Mouse (Mus musculus) kidney, embryonic 16.5 days (tissue): ENCODE measurements around the gene Ptch2. TPM values are rescaled to one million over a fixed set of nuclear protein-coding genes. Genes with fewer than 3 reads are reported as not detected.

ENCODE experiments used
- ATAC-seq: fragments of 200-750 bp; cut with Nextera tagmentation; 2 replicates; pipeline ENCODE4 v1.8.0; 2017; ENCODE audit warnings: moderate TSS enrichment; ENCODE audit not compliant: low FRiP score, low TSS enrichment
- H3K27ac ChIP-seq: fragments of 300-500 bp; sonication (generic); 2 replicates; pipeline ENCODE4 v1.5.1; 2014; ENCODE audit warnings: low read length
- H3K27me3 ChIP-seq: fragments of 300-500 bp; sonication (generic); 2 replicates; pipeline ENCODE4 v1.6.1; 2014; ENCODE audit warnings: low read length, control low read depth, mixed read lengths; ENCODE audit not compliant: insufficient read depth
- H3K36me3 ChIP-seq: fragments of 300-500 bp; sonication (generic); 2 replicates; pipeline ENCODE4 v1.6.1; 2014; ENCODE audit warnings: low read length, control low read depth, mixed read lengths; ENCODE audit not compliant: insufficient read depth
- H3K4me1 ChIP-seq: fragments of 300-500 bp; sonication (generic); 2 replicates; pipeline ENCODE4 v1.6.1; 2014; ENCODE audit warnings: low read length, control low read depth, mixed read lengths; ENCODE audit not compliant: insufficient read depth
- H3K4me2 ChIP-seq: fragments of 300-500 bp; sonication (generic); replicated peaks from 2 replicates; pipeline ENCODE4 v1.6.1; 2014; ENCODE audit warnings: low read depth, low read length
- H3K4me3 ChIP-seq: fragments of 300-500 bp; sonication (generic); 2 replicates; pipeline ENCODE4 v1.5.1; 2014; ENCODE audit warnings: mild to moderate bottlenecking, low read length
- H3K9ac ChIP-seq: fragments of 300-500 bp; sonication (generic); replicated peaks from 2 replicates; pipeline ENCODE4 v1.6.1; 2014; ENCODE audit warnings: low read length
- H3K9me3 ChIP-seq: fragments of 300-500 bp; sonication (generic); 2 replicates; pipeline ENCODE4 v1.6.1; 2016; ENCODE audit warnings: low read length, control low read depth
- WGBS: fragments of 180-500 bp; shearing (Covaris S2); extraction: QIAGEN DNeasy Blood & Tissue Kit; methylation state at CpG from one replicate; pipeline ENCODE4 v1.1.7; 2014; 5-methylcytosine and 5-hydroxymethylcytosine counted together
- polyA plus RNA-seq: library from polyadenylated mRNA; unstranded; fragments of >200 nt; fragmentation: Nextera tagmentation; extraction: Ambion mirVana; gene quantifications from 2 replicates; pipeline ENCODE4 v1.2.1, GENCODE M21; 2015

Gene Ptch2
- polyA plus RNA-seq, 1 experiment from 2014 or later, result 8.8 TPM

DNA sequence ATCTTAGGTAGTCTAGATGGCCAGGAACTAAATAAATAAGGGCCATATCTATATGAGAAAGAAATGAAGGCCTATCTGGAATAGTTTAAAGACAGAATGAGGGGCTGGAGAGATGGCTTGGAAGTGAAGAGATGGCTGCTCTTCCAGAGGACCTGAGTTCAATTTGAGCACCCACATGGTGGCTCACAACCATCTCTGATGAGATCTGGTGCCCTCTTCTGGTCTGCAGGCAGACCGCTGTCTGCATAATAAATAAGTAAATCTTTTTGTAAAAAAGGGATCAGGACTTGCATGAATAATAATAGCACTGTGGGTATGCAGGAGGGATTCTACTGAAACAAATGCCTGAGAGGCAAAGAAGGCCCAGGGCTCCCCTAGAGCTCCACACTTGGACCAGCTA lies 17.4 kb downstream of the Ptch2 start:
- Histone ChIP-seq H3K36me3 (peaks cover 38% of the 10 kb centered on the region), H3K4me1 (no peaks in the 10 kb centered on the region), H3K9me3 (no peaks in the 10 kb centered on the region), H3K27ac (no peak overlapping the region), H3K4me2 (no peak overlapping the region), H3K4me3 (no peak overlapping the region), H3K9ac (no peak overlapping the region), H3K27me3 (no peaks in the 10 kb centered on the region)
- WGBS, result 93% methylated on average over 1 of the region's 1 CpGs
- ATAC-seq, result no peak

DNA sequence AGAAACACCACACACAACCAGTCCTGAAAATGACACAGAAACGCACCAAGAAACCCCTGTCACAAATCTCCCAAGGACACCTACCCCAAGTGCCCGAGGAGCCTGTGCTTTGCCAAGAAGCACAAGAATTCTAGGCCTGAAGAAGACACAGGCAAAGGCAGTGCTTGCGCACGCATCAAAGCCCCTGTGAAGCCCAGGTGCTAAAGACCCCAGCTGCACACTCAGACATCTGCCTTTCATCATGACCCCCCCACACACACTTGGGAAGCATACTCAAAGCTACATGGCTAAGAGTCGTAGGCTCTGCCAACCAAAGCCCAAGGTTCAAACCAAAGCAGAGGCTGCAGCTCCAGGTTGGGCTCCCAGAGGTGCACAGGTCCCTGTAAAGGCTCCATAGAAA lies 19.7 kb downstream of the Ptch2 start:
- H3K4me1 ChIP-seq, result peaks cover 5% of the 10 kb centered on the region; the same call in 1 of the 2 replicates
- H3K36me3 ChIP-seq, result peaks cover 27% of the 10 kb centered on the region
- H3K27ac ChIP-seq, result no peak overlapping the region
- 87% methylated on average over 5 of the region's 5 CpGs for WGBS
- H3K27me3 ChIP-seq, result no peaks in the 10 kb centered on the region
- H3K4me2 ChIP-seq, result no peak overlapping the region
- ATAC-seq, result no peak
- no peak overlapping the region for H3K4me3 ChIP-seq
- no peaks in the 10 kb centered on the region for H3K9me3 ChIP-seq
- no peak overlapping the region for H3K9ac ChIP-seq

DNA sequence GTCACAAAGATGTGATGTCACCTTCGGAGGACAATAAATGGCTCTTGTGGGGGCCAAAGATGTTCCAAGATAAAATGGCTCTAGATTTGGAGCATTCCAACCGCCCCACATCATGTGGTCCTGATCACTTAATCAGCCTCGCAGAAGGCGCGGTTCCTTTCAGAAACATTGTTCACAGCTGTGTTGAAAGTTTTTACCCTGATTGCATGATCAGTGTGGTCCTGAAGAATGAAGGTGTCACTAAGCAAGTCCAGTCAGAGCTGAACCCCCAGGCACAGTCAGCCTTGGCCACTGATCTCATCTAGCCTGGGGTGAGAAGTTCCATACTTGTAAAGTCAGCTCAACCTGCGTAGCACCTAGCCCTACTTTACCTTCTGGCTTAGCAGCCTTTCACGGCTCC lies 22.1 kb downstream of the Ptch2 start:
- H3K9me3 ChIP-seq, result no peaks in the 10 kb centered on the region
- no peak for ATAC-seq
- H3K4me2 ChIP-seq, result no peak overlapping the region
- H3K27ac ChIP-seq, result no peak overlapping the region
- H3K27me3 ChIP-seq, result no peaks in the 10 kb centered on the region
- peaks cover 9% of the 10 kb centered on the region; the same call in 1 of the 2 replicates for H3K4me1 ChIP-seq
- peaks cover 14% of the 10 kb centered on the region; the same call in 1 of the 2 replicates for H3K36me3 ChIP-seq
- H3K9ac ChIP-seq, result no peak overlapping the region
- 94% methylated on average over 7 of the region's 7 CpGs for WGBS
- no peak overlapping the region for H3K4me3 ChIP-seq

DNA sequence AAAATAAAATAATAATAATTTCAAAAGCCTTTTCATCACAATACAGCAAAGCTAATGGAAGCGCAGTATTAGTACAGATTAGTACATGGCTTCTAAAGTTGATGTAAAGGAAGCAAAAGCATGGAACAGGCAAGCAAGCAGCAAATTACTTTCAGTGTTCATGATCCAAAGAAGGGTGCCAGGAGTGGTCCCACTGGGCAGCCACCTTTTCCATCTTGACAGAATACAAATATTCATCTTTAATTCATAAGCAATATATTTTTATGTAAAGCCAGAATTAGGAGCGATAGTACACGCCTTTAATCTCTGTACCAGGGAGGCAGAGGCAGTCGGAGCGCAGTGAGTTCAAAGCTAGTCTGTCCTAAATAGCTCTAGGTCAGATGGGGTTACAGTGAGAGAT lies 23.8 kb downstream of the Ptch2 start:
- Histone ChIP-seq H3K4me3 (peak overlapping the region; percentile 74), H3K4me2 (peak overlapping the region; percentile 100), H3K27me3 (no peaks in the 10 kb centered on the region), H3K27ac (peak overlapping the region; percentile 95), H3K4me1 (peaks cover 13% of the 10 kb centered on the region), H3K9ac (peak overlapping the region; percentile 79), H3K9me3 (no peaks in the 10 kb centered on the region), H3K36me3 (peaks cover 4% of the 10 kb centered on the region; the same call in 1 of the 2 replicates)
- 78% methylated on average over 5 of the region's 5 CpGs for WGBS
- no peak for ATAC-seq

DNA sequence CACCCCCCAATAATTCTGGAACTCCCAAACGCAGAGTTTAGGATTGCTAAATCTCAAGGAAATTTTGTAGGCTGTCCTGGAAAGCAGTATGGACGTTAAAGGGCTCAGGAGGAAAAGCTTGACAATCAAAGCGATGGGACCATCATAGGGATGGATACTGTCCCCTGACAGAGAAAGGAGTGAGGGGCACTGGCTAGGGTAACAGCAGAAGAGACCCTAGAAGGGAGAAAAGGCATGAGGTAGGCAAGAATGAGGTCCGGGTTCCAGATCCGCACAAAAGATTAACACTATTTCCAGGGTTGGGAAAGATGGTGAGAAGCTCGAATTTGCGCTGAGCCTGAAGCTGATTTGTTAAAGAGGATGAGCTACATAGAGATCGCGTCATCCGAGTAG lies 24.2 kb downstream of the Ptch2 start:
- H3K27me3 ChIP-seq, result no peaks in the 10 kb centered on the region
- peak overlapping the region; percentile 100 for H3K4me2 ChIP-seq
- 4% methylated on average over 10 of the region's 10 CpGs for WGBS
- H3K27ac ChIP-seq, result peak overlapping the region; percentile 95
- ATAC-seq, result 0 out of 2 replicates have a peak, but pooled peaks have one; percentile 1
- no peaks in the 10 kb centered on the region for H3K9me3 ChIP-seq
- H3K36me3 ChIP-seq, result 0 out of 2 replicates have a peak, but pooled peaks cover under 1% of the 10 kb centered on the region
- peaks cover 18% of the 10 kb centered on the region for H3K4me1 ChIP-seq
- peak overlapping the region; percentile 74 for H3K4me3 ChIP-seq
- H3K9ac ChIP-seq, result peak overlapping the region; percentile 79

DNA sequence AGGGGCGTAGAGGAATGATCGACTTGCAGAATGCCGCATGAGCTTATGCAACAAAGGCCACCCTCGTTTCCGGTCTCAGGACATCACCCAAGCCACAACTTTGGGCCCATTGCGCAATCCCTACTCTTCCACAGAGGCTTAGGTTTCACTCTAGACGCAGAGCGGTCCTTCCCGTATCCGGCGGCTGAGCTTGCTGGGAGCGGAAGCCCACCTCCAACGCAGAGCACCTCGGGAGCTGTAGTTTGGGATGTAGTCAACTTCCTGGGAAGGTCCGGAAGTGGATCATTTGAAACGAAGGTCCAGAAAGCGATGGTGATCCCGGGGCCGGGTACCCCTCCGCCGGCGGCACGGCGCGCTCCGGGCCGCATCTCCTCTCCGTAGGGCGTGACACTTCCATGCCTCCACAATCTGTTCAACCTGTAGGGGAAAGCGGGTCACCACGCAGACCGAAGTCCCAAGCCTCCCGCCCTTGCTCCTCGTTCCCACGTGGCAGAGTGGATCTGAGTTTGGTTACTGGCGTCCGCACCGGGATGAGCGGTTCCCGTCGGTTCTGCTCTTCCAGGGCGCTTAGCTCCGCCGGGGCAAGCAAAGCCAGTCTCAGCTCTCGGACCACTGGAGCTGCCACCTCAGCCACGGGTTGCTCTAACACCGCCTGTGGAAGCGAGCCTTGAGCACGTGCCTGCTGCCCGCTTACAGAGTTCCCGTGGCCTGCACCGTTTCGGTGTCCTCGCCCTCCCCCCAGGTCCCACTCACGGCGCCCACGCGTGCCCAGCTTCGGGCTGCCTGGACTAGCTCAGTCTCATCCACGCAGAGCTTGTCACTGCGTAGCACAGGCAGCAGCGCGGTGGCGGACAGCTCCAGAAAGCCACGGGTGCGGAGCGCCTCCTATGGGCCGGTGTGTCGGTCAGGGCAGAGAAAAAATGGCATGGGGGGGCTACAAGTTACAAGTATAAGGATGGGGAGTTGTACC lies 24.9 kb downstream of the Ptch2 start:
- Histone ChIP-seq H3K27me3 (no peaks in the 10 kb centered on the region), H3K4me1 (peaks cover 24% of the 10 kb centered on the region), H3K9ac (peak overlapping the region; percentile 79), H3K36me3 (no peaks in the 10 kb centered on the region), H3K9me3 (no peaks in the 10 kb centered on the region), H3K27ac (peak overlapping the region; percentile 95), H3K4me3 (peak overlapping the region; percentile 74), H3K4me2 (peak overlapping the region; percentile 100)
- WGBS, result under 1% methylated on average over 69 of the region's 69 CpGs
- peak; percentile 96 for ATAC-seq

DNA sequence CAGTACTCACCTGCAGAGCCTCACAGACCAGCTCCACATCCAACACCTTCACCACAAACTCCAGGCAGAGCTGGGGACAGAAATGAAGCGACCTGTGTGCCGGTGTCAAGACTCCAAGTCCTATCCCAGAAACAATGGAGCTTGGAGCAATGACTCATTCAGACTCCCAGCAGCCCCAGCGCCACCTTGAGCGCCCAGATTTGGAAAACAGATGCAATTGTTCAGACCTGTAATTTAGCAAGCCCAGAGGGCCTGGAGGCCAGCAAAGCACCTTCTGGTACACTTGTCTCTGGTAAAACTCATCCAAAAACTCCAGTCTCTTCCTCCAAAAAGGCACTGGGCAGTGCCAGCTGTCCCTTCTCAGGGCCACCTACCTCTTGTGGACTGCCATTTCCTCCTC lies 26.3 kb downstream of the Ptch2 start:
- H3K9me3 ChIP-seq, result no peaks in the 10 kb centered on the region
- H3K27me3 ChIP-seq, result no peaks in the 10 kb centered on the region
- no peak for ATAC-seq
- no peaks in the 10 kb centered on the region for H3K36me3 ChIP-seq
- no peak overlapping the region for H3K4me2 ChIP-seq
- H3K4me1 ChIP-seq, result peaks cover 33% of the 10 kb centered on the region
- H3K27ac ChIP-seq, result no peak overlapping the region
- no peak overlapping the region for H3K4me3 ChIP-seq
- 81% methylated on average over 4 of the region's 4 CpGs for WGBS
- H3K9ac ChIP-seq, result no peak overlapping the region

DNA sequence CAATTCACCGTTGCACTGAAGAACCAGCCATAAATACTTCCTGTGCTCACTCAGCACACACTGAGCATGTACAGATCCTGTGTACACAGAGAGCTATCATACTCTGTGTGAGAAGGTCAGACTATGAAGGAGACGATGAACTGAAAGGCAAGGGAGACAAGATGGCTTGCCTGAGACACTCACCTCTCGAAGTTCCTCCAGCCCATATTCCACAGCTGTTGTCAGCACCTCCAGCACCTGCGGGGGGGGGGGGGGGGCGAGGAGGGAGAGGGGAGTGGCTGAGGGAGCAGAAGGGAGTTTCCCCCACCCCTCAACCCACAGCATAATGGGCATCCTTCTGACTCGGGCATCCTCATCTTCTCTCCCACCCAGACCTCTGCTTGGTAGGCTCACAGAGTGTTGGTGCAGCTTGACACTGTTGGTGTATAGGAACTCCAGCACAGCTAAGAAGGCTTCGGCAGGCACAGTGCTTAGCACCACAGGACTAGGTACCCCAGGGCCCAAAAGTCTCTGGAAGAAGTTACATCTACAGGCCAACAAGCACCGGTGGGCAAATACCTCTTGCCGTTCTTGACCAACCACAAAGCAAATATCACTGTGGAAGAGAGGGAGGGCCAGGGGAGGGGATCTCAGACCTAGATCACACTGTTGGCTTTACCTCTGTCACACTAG lies 27.8 kb downstream of the Ptch2 start:
- 85% methylated on average over 7 of the region's 9 CpGs for WGBS
- H3K4me1 ChIP-seq, result peaks cover 33% of the 10 kb centered on the region
- H3K9me3 ChIP-seq, result no peaks in the 10 kb centered on the region
- H3K9ac ChIP-seq, result no peak overlapping the region
- H3K27me3 ChIP-seq, result no peaks in the 10 kb centered on the region
- no peak overlapping the region for H3K4me2 ChIP-seq
- ATAC-seq, result no peak
- H3K36me3 ChIP-seq, result peaks cover 7% of the 10 kb centered on the region; the same call in 1 of the 2 replicates
- no peak overlapping the region for H3K4me3 ChIP-seq
- H3K27ac ChIP-seq, result no peak overlapping the region

DNA sequence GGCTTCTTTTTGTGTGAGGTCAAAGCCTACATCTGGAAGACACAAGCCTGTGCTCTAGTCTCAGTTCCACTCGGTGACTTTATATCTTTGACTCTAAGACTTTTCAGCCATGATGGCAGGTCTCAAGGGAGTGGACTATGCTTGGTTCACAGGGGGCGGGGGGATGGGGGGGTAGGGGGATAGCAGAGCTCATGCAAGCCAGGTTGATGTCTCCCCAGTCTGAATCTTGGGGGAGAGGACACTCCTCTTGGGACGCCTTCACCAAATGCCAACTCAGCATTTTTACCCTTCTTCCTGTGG lies 28.3 kb downstream of the Ptch2 start:
- ATAC-seq, result no peak
- Histone ChIP-seq H3K4me2 (0 out of 2 replicates have a peak overlapping the region, but pooled peaks have one; percentile 1), H3K4me3 (no peak overlapping the region), H3K27ac (peak overlapping the region; percentile 93), H3K9ac (no peak overlapping the region), H3K27me3 (no peaks in the 10 kb centered on the region), H3K9me3 (no peaks in the 10 kb centered on the region), H3K36me3 (peaks cover 9% of the 10 kb centered on the region; the same call in 1 of the 2 replicates), H3K4me1 (peaks cover 33% of the 10 kb centered on the region)
- 84% methylated on average over 3 of the region's 3 CpGs for WGBS
